Mouse (Mus musculus): ENCODE results near the gene Aftph.

The Aftph gene

DNA sequence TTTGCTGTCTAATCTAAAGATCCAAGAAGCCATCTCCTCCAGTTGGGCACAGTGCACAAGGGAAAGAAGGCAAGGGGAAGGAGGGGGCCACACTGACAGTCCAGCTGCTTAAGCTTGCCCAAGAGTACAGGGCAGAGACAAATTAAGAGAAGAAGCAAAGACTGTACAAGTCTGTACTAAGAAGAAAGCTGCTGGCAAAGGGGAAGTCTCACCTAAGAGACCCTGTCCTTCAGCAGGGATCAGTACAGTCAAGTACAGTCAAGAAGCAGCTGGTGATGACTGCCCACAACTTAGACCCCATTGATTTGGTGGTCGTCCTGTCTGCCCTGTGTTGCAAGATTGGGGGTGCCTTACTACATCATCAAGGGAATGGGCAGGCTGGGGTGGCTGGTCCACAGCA lies 12.0 kb downstream of the Aftph start:
- DNase-seq (ENCODE audit: low read depth, low spot score), result no peak

DNA sequence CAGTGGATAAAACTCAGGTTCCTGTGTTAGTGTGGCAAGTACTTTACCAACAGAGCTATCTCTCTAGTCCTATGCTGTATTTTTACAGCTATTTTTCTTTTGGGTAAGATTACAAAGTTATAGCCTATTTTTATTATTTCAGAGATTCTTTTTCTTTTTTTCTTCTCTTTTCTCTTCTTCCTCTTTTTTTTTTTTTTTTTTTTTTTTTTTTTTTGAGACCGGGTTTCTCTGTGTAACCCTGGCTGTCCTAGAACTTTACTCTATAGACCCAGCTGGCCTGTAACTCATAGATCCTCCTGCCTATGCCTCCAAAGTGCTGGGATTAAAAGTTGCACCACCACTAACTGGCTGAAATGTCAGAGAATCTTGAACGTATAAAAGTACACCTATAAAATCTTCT lies 13.3 kb downstream of the Aftph start:
- no peak for DNase-seq (ENCODE audit: low read depth, low spot score)

DNA sequence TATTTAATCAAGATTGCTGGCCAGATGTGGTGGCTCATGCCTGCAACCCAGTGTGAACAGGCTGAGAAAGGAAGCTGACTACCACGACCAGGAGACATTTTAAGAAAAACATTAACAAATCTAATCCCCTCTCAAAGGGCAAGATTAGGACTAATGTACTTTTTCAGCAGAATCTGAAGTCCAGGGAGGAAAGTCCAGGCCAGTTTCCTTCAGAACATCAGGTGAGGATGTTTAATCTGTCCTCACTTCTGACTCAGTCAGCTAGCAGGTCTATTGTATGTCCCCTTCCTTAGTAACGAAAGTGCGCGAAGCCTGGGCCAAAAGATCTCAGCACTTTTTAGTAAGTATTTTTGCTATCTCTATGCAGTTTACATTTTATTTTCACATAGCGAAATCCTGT lies 17.8 kb downstream of the Aftph start:
- DNase-seq (ENCODE audit: low read depth, low spot score), result no peak

DNA sequence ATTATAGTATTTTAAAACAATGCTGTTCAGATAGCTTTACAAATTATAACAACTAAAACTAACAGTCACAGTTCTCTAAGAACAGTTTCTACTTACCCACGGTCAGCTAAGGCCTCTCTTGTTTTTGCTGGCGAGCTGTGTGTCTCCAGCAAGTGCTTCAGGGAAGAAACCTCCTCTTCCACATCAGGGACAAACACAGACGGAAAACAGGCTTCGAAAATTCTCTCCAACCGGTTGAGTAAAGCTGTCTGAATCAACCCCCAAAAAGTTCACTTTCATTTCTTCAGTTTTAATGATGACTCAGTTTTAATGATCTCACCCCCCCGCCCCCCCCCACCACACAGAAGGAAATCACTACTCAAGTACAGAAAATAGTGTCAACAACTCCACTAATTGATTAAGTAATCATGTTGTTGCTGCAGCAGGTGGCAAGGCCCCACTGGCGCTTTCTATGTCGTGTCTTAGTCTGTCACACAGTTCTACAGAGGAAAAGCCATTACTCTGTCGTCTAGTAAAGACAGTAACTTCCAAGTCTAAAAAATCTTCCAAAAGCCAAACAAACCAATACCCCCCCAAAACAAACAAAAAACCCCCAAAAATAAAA lies 29.2 kb downstream of the Aftph start:
- DNase-seq (ENCODE audit: low read depth, low spot score), result no peak

DNA sequence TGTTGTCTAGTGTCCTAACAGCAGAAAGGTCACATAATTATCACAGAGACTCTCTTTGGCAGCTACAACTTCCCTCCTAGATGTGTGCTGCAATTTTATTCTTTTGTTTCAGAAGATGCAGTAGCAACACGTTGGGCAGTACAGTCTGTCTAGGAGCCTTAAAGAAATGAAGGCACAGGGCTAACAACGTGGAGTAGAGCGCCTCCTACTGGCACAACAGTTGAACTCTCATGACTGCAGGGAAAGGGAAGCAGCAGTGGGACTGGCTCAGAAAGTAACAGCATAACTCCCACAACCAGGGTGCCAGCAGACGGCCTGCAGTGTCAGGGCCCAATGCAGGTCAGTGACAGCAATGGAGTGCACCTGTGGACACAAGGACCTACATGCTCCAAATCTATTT lies 50.4 kb downstream of the Aftph start:
- DNase-seq (ENCODE audit: low read depth, low spot score), result peak; percentile 75

DNA sequence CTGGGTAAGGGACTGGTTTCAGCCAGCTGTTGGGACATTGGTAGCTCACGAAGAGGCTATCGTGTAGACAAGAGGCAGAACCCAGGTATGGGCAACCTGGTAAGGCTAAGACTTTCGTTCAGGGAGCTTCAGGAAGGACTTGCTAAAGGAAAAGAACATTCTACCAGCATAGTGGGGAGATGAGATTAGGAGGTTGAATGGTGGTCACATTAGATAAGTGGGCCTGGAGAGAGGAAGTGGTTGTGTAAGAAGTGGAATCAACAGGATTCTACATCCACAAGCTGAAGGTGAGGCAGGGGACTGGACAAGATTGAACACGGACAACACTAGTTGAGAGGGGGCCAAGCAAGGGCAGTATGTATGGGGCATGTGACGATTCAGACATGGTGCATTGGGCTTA lies 59.7 kb downstream of the Aftph start:
- DNase-seq (ENCODE audit: low read depth, low spot score), result no peak

DNA sequence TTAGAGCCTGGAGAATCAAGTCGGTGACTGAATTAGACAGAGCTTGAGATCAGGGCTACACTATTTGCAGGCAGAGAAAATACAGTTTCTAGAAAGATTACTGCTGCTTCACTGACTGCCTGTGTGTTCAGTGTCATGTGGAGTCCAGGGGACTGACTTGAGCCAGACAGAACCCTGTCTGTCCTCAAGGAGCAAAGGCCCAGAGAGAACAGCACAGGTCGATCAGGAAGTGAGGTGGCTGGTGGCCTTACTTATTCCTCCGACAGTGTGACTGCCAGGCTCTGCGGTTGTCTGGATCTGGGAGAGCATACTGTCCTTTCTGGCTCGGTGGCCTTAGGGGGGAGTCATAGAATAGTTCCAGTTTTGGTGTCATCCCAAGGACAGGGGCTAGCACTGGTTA lies 60.6 kb downstream of the Aftph start:
- DNase-seq (ENCODE audit: low read depth, low spot score), result no peak

DNA sequence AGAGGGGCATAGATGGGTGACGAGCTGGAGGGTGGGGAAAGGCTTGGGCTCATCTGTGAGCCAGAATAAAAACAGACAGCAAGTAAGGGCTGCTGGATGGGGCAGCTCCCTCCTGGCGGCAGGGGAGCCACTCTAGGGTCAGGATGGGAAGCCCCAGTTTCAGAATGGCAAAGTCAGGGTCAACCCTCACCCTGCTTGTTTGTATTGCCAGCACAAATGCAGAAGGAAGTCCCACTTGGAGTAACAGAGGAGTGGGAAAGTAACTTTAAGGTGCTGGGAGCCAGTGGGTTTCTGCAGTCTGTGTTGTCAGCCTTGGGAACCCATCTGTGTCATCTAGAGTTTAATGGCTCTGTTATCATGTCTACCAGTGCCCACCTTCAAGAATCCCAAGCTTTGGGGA lies 62.0 kb downstream of the Aftph start:
- no peak for DNase-seq (ENCODE audit: low read depth, low spot score)

DNA sequence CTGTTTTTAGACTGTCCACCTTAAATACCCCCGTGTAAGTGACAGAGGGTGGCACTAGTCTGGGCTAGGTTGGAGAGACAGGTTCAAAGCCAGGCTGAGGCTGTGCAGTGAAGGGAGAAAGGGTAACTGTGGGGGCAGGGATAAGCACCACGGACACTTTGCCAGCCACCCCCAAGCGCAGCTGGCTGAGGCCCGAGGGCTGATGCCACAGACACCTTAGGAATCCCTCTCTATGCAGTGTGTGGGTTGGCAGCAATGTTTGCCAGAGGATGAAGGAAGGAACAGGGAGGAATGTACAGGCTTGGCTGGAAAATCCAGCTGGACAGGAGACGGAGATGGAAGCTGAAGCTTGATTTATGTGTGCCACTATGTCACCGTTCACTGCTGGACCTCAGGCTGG lies 68.9 kb downstream of the Aftph start:
- no peak for DNase-seq (ENCODE audit: low read depth, low spot score)

DNA sequence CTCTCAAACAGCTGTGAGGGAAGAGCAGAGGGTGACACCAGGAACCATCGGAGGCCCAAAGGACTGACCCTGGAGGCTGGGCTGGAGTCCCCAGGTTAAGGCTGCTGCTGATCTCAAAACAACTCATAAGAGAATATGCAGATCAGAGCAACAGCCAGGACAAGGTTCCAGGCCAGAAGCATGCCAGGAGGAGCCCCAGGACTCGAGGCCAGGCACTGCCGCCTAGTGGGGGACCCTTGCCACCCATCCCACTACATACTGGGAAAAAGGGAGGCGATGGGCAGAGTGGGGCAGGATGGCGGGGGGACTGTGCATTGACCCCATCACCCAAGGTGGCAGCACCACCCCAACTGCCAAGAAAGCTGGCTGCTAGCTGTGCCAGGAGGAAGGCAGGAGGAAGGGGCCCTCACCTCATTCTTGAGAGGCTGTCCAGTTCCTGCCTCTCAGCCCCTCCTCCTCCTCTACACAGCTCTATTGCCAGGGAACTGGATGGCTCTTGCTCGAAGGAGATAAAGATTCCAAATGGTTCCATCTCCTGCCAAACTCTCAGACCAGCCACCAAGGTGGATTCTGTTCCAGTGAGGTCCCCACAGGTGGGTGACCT lies 69.5 kb downstream of the Aftph start:
- DNase-seq (ENCODE audit: low read depth, low spot score), result no peak

DNA sequence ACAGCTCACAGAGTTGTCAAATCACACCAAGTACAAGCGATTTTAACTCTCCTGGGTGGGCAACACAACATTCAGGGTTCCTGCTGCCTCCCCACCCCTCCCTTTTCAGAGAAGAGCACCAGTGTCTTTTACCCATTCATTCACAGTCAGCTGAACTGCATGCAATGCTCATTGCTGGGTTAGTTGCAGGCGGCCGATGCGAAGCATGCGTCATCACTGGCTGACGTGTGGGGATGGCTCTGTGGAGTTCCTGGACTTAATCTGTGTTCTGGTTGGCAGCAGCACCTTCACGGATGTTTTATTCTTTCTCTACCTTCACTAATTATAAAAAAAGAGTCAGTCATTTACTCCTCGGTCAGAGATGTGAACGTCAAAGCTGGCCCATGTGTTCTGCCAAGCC lies 76.5 kb downstream of the Aftph start:
- no peak for DNase-seq (ENCODE audit: low read depth, low spot score)

DNA sequence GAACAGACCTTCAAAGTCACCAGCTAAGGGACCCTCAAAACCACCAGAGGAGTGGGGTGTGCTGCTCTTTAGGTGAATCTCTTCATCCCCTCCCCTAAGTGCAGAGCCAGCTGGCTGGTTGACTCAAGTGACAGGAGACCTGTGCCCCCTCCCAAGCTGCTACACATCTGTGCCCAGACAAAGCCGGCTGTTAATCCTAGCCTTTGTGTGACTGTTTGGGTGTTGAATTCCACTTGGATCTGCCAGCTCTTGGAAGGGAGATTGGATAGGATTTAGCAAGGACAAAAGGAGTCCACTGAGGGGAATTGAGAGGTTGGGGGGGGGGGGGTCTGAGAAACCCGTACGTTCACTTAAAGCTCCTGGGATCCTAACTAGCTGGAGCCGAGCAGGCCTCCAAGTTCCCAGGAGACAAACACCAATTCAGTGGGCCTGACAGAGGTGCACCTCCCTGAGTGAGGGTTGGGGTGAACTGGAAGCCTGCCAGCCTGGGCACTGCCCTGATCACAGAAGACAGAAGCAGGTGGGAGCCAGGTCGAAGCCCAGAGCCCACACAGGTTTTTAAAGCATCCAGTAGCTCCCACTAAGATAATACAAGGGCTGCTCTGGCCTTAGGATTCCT lies 77.7 kb downstream of the Aftph start:
- no peak for DNase-seq (ENCODE audit: low read depth, low spot score)

DNA sequence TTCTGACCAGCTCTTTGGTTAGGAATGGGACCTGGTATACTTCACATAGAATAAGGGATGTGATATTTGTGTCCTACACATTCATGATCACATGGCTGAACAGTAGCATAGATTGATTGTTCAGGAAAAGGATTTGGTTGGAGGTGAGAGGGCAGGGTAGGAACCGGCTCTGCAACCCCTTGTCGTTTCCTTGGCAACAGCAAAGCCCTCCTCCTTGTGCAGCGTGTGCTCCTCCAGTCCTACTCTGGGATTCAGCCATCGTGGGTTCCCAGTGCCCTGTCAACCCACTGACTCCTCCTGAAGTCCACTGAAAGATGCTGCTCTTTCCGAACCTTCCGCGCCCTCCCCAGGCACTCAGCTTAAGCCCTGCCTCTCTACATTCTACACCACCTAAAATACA lies 78.6 kb downstream of the Aftph start:
- DNase-seq (ENCODE audit: low read depth, low spot score), result no peak

DNA sequence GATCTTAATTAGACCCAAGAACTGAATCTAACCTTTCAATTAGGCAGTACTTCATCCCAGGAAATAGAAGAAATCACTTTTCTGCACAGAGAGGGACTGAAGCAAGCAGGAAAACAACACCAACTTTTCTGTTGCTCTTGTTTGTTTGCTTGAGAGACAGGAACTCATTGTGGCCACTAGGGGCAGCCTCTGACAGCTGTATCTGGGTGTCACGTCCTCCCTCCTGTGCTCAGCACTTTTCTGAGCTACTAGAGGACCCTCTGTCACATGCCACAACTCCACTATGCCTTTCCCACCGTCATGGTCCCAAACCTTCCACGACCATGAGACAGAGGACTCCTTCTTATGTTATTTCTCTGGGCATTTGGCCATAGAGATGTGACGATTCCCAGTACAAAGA lies 79.7 kb downstream of the Aftph start:
- peak; percentile 74 for DNase-seq (ENCODE audit: low read depth, low spot score)

DNA sequence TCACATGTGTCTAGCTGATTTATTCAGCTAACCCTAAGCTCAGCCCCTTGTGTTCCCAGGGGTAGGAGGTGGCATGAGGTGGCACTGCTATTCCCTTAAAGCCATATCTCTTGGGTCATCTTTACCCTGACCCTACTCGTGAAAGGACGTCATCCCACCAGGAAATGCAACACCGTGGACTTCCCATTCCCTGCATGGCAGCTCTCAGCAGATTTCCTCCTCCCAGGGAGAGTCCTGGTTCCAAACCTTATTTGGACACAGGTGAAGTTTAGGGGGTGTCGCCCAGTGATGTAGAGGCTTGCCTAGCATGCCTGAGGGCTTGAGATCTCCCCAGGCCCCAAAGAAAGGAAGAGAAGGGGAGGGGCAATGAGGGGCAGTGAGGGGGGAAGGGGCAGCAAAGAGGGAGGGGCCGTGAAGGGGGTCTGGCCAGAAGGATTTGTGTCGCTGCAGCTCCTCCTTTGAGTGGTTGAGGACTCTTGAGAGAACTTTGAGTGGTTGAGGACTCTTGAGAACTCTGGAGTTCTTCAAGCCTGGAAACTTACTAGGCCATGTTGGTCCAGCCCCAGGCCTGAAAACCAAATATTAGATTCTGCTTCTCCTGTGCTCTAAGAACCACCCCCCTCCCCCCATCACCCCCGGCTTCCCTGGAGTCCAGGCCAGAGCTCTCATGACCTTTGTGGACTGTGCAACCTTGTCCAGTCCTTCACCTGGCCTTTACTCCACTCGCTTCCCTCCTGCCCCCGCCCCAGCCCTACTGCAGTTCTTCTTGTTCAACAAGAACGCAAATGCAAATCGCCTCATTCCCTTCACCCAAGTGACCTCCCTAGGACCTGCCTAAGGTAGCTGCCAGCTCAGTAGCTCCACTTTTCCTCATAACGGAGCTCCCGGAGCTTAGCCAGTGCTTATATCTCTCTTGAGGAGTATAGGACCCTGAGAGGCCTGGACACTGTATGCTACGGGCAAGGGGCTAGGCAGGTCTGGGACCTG lies 81.0 kb downstream of the Aftph start:
- no peak for DNase-seq (ENCODE audit: low read depth, low spot score)

DNA sequence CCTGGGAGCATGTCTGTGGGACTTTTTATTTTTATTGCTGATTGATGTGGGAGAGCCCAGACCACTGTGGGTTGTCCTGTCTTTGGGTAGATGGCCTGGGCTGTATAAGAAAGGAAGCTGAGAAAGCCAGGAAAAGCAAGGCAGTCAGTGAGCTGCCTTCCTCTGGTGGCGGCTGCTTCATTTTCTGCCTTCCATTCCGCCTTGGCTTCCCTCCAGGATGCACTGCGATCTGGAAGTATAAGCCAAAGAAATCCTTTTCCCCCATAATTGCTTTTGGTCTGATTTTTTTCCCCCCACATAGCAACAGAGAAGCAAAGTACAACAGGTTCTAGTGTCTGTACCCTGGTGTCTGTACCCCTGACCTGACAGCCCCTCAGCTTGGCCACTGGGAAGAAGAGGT lies 82.3 kb downstream of the Aftph start:
- no peak for DNase-seq (ENCODE audit: low read depth, low spot score)

DNA sequence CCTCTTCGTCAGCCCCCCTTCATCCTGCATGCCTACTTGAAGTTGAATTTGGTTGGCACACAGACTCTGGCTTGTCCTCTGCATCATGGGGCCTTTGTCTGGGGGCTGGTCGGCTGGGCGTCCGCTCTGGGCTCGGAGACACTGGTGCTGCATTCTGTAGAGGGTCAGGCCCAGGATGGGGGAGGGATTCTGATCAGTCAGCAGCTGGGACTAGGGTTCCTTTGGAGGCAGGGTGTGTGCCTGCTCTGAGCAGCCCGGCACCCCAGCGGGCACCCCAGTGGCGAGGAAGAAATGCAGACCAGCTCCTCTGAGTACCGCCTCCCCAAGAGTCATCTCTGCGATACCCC lies 84.7 kb downstream of the Aftph start:
- DNase-seq (ENCODE audit: low read depth, low spot score), result no peak

DNA sequence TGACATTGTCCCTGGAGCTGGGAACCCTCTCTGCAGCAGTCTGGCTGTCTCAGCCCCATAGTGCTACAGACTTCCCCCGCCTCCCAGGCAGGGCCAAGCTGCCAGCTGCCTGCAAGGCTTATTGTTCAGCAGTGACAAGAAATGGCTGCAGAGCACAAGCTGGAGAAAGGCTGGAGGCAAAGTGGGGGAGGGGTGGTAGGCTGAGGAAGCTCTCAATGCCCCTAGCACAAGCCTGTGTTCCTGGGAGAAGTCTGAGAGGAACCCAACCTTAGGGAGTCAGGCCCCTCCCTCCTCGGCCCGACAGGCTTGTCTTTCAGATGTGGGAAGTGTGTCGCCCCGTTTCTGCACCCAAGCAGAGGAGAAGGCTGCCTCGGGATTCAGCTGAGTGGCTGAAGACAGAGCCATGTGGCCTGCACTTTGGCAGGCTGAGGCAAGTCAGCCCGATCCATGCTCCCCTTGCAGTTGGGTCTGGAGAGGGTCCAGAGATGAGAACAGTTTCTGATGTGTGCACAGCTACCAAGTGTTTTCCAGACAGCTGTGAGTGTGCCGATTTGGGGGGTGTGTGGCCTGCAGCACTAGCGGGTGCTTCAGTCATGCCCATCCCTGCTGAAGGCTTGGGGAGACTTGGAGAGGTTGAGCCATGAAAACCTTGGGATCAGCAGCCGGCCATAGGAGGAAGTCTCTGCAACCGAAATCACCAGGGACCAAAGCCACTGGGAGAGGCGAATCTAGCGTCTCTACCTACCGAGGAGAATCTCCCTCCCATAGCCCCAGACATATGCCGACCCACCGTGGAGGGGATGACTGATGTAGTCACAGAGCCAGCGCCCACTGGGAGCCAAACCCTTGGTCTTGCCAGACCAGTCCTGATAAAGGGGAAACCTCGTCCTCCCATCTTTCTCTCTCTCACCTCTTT lies 85.3 kb downstream of the Aftph start:
- no peak for DNase-seq (ENCODE audit: low read depth, low spot score)

DNA sequence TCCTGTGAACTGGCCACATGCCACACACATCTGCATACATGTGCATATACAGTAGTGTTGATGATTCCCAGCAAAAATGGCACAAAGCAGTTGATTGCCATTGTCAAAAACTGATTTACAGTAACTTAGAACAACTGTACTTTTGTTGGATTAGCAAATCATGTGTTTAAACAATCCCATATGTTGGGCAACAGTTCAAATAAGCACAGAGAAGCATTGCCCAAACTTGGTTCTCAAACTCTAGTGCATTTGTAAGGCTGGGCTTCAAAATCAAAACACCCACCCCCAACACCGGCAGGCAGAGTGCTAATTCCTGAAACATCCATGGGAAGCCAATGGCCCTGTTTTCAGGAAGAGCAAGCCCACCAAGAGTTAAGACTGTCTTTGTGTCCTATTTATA lies 90.2 kb downstream of the Aftph start:
- no peak for DNase-seq (ENCODE audit: low read depth, low spot score)

DNA sequence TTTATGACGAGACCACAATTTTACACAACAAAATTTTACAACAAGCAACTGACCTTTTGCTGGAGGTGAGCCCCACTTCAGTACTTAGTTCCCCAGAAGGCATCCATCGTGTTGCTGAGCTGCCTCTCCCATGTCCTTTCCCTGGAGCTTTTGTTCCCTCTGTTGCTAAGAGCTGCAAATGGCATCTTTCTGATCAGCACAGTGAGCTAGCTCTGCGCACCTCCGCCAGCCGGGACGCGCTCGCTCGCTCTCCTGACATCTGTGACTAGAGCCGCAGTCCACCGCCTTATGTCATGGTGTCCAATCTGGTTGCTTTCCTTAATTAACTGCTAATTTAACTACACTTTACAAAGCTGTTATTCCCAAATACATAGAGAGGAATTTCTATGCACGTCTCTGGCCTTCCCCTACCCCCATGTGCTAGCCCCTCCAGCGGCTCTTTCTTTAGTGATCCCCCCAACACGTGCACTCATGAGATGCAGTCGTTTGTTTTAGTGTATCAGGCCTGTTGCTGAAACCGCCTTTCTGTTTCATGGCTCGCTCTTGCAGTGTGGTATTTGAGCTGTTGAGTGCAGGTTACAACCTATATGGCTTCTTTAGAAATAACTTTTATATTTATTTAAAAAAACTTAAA lies 91.3 kb downstream of the Aftph start:
- DNase-seq (ENCODE audit: low read depth, low spot score), result no peak

DNA sequence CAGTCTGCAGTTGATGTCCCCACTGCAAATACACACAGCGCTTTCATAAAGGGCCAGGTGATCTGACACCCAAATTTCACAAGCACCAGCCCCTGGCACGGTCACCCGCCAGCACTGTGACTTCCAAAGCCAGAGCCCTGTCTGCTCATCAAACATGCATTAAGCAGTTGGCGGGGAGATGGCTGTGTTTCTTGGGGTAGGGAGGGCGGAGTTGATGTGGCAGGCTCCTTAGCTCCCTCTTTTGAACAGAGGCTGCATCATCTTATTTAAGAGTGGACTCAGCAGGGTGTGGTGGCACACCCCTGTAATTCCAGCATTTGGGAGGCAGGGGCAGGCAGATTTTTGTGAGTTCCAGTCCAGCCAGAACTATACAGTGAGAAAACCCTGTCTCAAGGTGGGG lies 91.9 kb downstream of the Aftph start:
- DNase-seq (ENCODE audit: low read depth, low spot score), result no peak
